Mouse (Mus musculus): ENCODE results near the gene Slc35e2.

Slc35e2 gene

GRCm38 (mm10) chr4:155577132-155577531 is 24.1 kb upstream of the Slc35e2 start:
- DNase-seq (ENCODE audit: low read depth), result no peak

GRCm38 (mm10) chr4:155577741-155578140 is 23.5 kb upstream of the Slc35e2 start:
- no peak for DNase-seq (ENCODE audit: low read depth)

GRCm38 (mm10) chr4:155578336-155579125 is 22.7 kb upstream of the Slc35e2 start:
- peak; percentile 63 for DNase-seq (ENCODE audit: low read depth)

- peak; percentile 65 for DNase-seq (ENCODE audit: low read depth)
These were observed 20.8 kb upstream of the Slc35e2 start for GRCm38 (mm10) chr4:155580420-155580819.

- peak; percentile 19 for DNase-seq (ENCODE audit: low read depth)
These were observed 18.8 kb upstream of the Slc35e2 start for GRCm38 (mm10) chr4:155582279-155582905.

GRCm38 (mm10) chr4:155589356-155589755 is 11.9 kb upstream of the Slc35e2 start:
- DNase-seq (ENCODE audit: low read depth), result no peak

GRCm38 (mm10) chr4:155591012-155591719 is 10.1 kb upstream of the Slc35e2 start:
- no peak for DNase-seq (ENCODE audit: low read depth)

- DNase-seq (ENCODE audit: low read depth), result no peak
These were observed 7.4 kb upstream of the Slc35e2 start for GRCm38 (mm10) chr4:155593780-155594179.

- DNase-seq (ENCODE audit: low read depth), result no peak
These were observed 5.4 kb upstream of the Slc35e2 start for GRCm38 (mm10) chr4:155595777-155596176.

- no peak for DNase-seq (ENCODE audit: low read depth)
These were observed 4.6 kb upstream of the Slc35e2 start for GRCm38 (mm10) chr4:155596606-155597005.

GRCm38 (mm10) chr4:155598536-155598935 is 2.7 kb upstream of the Slc35e2 start:
- DNase-seq (ENCODE audit: low read depth), result no peak

GRCm38 (mm10) chr4:155599901-155600825 is 1.1 kb upstream of the Slc35e2 start:
- no peak for DNase-seq (ENCODE audit: low read depth)

- no peak for DNase-seq (ENCODE audit: low read depth)
These were observed 811 bp downstream of the Slc35e2 start for GRCm38 (mm10) chr4:155601997-155602456.

- no peak for DNase-seq (ENCODE audit: low read depth)
These were observed 1.5 kb downstream of the Slc35e2 start for GRCm38 (mm10) chr4:155602753-155603152.

- DNase-seq (ENCODE audit: low read depth), result no peak
These were observed 2.6 kb downstream of the Slc35e2 start for GRCm38 (mm10) chr4:155603801-155604200.

- no peak for DNase-seq (ENCODE audit: low read depth)
These were observed 3.9 kb downstream of the Slc35e2 start for GRCm38 (mm10) chr4:155605132-155605531.

GRCm38 (mm10) chr4:155606825-155607224 is 5.6 kb downstream of the Slc35e2 start:
- DNase-seq (ENCODE audit: low read depth), result no peak

GRCm38 (mm10) chr4:155611860-155612259 is 10.6 kb downstream of the Slc35e2 start:
- DNase-seq (ENCODE audit: low read depth), result no peak

- no peak for DNase-seq (ENCODE audit: low read depth)
These were observed 12.0 kb downstream of the Slc35e2 start for GRCm38 (mm10) chr4:155613264-155613663.

- no peak for DNase-seq (ENCODE audit: low read depth)
These were observed 17.1 kb downstream of the Slc35e2 start for GRCm38 (mm10) chr4:155618321-155618720.

Measured in NIH3T3 (cell line).